Mouse (Mus musculus): ENCODE measurements at regions not wholly inside any gene's neighbourhood (a gene's known extent, or its start where the extent isn't known, plus 50 kb on each side); places are given as distances from the start of the nearest gene placed in this dataset.

DNA sequence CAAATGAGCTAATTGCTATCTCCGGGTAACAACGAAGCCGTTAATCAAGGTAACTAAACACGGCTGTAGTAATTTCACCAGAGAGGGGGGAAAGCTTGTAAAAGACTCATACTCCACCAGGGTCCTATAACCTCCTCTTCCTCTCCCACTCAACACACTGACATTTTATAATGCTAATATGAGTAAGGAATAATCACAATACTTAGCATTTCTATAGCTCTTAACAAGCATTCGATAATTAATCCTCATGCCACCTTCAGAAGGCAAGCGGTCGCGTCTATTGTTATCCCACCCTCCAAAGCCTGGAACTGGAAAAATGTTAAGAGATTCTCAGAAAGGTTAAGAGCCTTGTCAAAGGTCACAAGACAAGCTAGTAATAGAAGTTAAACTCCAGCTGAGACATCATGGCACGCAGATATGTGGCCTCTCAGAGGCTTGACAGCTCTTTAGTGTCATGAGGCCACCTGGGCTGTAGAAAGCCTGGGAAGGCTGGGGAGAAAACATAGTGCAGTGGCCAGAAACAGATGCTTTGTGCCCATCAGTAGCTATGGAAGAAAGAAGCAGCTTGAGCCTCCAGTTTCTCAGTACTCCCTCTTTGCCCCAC lies 356.3 kb upstream of the Got2 start:
- no peak overlapping the region for H3K27ac ChIP-seq (ENCODE audit: low read length)
- ATAC-seq (replicated peaks; ENCODE audit: extremely low read depth, insufficient read depth, low FRiP score) = no peak
- H3K27me3 ChIP-seq (ENCODE audit: control insufficient read depth, insufficient read depth, low read length) = no peaks in the 10 kb centered on the region
- H3K36me3 ChIP-seq (ENCODE audit: control insufficient read depth, insufficient read depth) = no peaks in the 10 kb centered on the region
- H3K4me1 ChIP-seq (ENCODE audit: control insufficient read depth, insufficient read depth, low read length) = no peaks in the 10 kb centered on the region
- no peak overlapping the region for H3K4me2 ChIP-seq (ENCODE audit: low read depth, low read length)
- no peaks in the 10 kb centered on the region for H3K9me3 ChIP-seq (replicated peaks; ENCODE audit: control insufficient read depth, low read length)
- 37% methylated on average over 9 of the region's 9 CpGs for WGBS
- no peak overlapping the region for H3K4me3 ChIP-seq (ENCODE audit: low read length)
- no peak overlapping the region for H3K9ac ChIP-seq (ENCODE audit: low read length)

DNA sequence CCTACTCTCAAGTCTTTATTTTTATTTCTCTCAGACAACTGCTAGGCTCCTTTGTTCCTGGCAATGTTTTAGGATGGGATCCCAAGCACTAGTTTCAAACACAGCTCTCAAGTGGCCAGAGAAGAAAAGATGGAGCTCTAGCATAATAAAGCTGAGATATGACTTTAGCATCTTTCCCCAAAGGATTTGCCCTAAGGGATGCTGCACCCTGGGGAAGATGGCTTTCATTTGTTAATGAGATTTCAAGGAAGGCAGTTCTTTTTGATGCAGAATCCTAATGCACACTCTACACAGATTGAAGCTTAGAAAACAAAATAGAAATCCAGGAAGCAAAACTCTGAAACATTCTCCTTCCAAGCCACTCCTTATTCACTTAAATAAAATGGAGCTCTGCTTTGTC lies 350.1 kb upstream of the Got2 start:
- ATAC-seq (replicated peaks; ENCODE audit: extremely low read depth, insufficient read depth, low FRiP score) = no peak
- H3K36me3 ChIP-seq (ENCODE audit: control insufficient read depth, insufficient read depth) = no peaks in the 10 kb centered on the region
- H3K4me3 ChIP-seq (ENCODE audit: low read length) = no peak overlapping the region
- no peak overlapping the region for H3K4me2 ChIP-seq (ENCODE audit: low read depth, low read length)
- peaks cover 7% of the 10 kb centered on the region for H3K4me1 ChIP-seq (ENCODE audit: control insufficient read depth, insufficient read depth, low read length)
- H3K27me3 ChIP-seq (ENCODE audit: control insufficient read depth, insufficient read depth, low read length) = no peaks in the 10 kb centered on the region
- no peak overlapping the region for H3K27ac ChIP-seq (ENCODE audit: low read length)
- H3K9me3 ChIP-seq (replicated peaks; ENCODE audit: control insufficient read depth, low read length) = no peaks in the 10 kb centered on the region
- no peak overlapping the region for H3K9ac ChIP-seq (ENCODE audit: low read length)

DNA sequence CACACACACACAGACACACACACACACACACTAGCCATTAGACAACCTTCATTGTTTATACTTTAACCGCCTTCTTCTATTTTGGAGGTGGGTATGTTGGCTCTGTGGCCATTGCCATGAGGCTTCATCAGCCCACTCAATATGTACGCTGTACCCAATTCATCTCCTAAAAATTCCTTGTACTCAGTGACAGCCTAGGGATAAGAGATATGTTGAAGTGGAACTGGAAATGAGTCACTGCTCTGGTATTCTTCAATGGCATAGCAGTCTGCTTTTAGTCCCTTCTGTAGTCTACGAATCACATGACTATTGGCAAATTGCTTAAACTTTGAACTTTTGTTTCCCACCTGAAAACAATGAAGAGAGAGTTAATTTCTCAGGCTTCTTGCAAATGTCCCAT lies 349.6 kb upstream of the Got2 start:
- no peak overlapping the region for H3K4me2 ChIP-seq (ENCODE audit: low read depth, low read length)
- ATAC-seq (replicated peaks; ENCODE audit: extremely low read depth, insufficient read depth, low FRiP score) = peak; percentile 94
- WGBS = 24% methylated on average over 3 of the region's 3 CpGs
- H3K36me3 ChIP-seq (ENCODE audit: control insufficient read depth, insufficient read depth) = no peaks in the 10 kb centered on the region
- H3K27ac ChIP-seq (ENCODE audit: low read length) = no peak overlapping the region
- no peak overlapping the region for H3K9ac ChIP-seq (ENCODE audit: low read length)
- H3K9me3 ChIP-seq (replicated peaks; ENCODE audit: control insufficient read depth, low read length) = no peaks in the 10 kb centered on the region
- no peak overlapping the region for H3K4me3 ChIP-seq (ENCODE audit: low read length)
- H3K4me1 ChIP-seq (ENCODE audit: control insufficient read depth, insufficient read depth, low read length) = peaks cover 7% of the 10 kb centered on the region
- H3K27me3 ChIP-seq (ENCODE audit: control insufficient read depth, insufficient read depth, low read length) = no peaks in the 10 kb centered on the region

DNA sequence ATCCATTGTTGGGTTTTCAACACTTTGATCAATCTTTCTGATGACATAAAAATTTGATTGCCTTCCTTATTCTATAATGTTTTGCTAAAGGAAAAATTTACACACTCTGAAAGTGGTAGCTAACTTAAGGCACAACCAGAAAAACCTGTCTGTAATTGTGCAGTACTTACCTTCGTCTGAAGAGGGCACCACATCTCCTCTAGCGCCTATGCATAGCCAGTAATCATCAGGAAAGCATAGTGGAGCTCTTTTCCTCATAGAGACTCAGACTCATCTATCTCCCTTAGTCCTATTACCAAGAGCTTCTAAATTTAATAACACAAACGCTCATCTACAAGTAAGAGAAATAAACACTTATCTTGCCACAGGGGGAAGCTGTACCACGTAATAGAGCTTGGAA lies 342.1 kb upstream of the Got2 start:
- no peak overlapping the region for H3K4me3 ChIP-seq (ENCODE audit: low read length)
- H3K27me3 ChIP-seq (ENCODE audit: control insufficient read depth, insufficient read depth, low read length) = no peaks in the 10 kb centered on the region
- no peak overlapping the region for H3K4me2 ChIP-seq (ENCODE audit: low read depth, low read length)
- H3K9me3 ChIP-seq (replicated peaks; ENCODE audit: control insufficient read depth, low read length) = no peaks in the 10 kb centered on the region
- 20% methylated on average over 4 of the region's 4 CpGs for WGBS
- no peak overlapping the region for H3K27ac ChIP-seq (ENCODE audit: low read length)
- ATAC-seq (replicated peaks; ENCODE audit: extremely low read depth, insufficient read depth, low FRiP score) = no peak
- H3K36me3 ChIP-seq (ENCODE audit: control insufficient read depth, insufficient read depth) = no peaks in the 10 kb centered on the region
- H3K9ac ChIP-seq (ENCODE audit: low read length) = no peak overlapping the region
- no peaks in the 10 kb centered on the region for H3K4me1 ChIP-seq (ENCODE audit: control insufficient read depth, insufficient read depth, low read length)

All from heart, embryonic 16.5 days (tissue).